Mouse (Mus musculus): ENCODE data around the gene Pdlim4. TPM values are rescaled to one million over a fixed set of nuclear protein-coding genes. Genes with fewer than 3 reads are reported as not detected.
A peak's percentile ranks its signal among the peaks of the same experiment; 100 is the strongest.

The Pdlim4 gene
- polyA plus RNA-seq, 1 experiment: 69.0 TPM

DNA sequence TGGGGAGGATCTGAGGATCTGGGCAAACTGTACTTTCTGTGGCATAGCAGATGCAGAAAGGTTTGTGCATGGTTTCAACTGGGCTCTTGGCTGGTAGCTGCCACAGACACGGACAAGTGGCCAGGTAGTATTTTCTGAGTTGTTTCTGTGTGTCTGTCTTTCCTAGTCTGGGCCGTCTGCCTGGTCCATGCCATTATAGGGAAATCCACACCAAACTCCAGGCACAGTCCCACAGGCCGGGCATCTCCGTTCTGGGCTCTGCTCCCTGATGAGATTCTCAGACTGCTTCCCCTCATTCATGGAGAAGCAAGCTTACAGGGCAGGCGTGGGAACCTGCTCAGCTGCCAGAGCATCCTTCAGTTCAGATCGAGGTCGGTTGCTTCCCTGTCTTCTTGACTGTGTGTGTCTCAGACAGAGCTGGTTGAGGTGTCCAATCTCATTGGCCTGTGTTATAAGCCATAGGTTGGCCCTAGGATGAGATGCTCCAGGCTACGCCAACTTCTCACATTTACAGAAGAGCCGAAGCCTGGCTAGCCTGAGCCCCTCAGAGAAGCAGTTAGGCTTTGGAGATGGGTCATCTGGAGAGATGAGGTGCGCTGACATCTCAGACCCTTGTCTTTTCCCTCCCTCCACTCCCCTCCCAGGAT lies 31.4 kb upstream of the Pdlim4 start, which contains the start of gene P4ha2:
TSS of gene P4ha2 (plus strand) at position 51 of the 647 bp plus-strand sequence.
- no peak for TF ChIP-seq POLR2A (IDR thresholded peaks at IDR 0.05; ENCODE audit: borderline replicate concordance, low read depth, low read length)
- no peak for TF ChIP-seq CTCF (IDR thresholded peaks at IDR 0.05; ENCODE audit: low read depth, low read length)
- no peak within 1 kb of the TSS for H3K27ac ChIP-seq (ENCODE audit: insufficient read depth, low read depth, low read length)
- 0 out of 2 replicates have a peak, but pooled peaks cover 2% of the 10 kb centered on the region for H3K4me1 ChIP-seq (ENCODE audit: control insufficient read depth, insufficient read depth, low read length)
- H3K4me3 ChIP-seq (ENCODE audit: insufficient read depth, low read length): peak within 1 kb of the TSS; percentile 57

DNA sequence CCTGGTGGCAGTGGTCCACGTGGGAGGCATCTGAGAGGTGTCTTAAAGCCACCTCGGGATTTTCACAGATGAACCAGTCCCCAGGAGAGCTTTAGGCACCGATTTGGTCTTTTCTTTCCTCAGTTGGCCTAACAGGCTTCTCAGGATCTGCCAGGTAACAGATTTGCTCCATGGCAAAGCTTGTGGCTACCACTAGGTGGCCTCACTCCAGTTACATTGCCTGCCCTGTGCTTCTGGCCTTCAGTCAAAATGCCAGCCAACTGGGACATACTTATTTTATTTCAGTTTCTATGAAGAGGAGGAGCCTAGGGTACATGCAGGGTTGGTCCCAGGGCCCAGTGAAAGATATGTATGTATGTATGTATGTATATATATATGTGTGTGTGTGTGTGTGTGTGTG lies 24.2 kb upstream of the Pdlim4 start:
- Histone ChIP-seq H3K4me1 (ENCODE audit: control insufficient read depth, insufficient read depth, low read length) (peaks cover 32% of the 10 kb centered on the region), H3K4me3 (ENCODE audit: insufficient read depth, low read length) (no peak overlapping the region), H3K27ac (ENCODE audit: insufficient read depth, low read depth, low read length) (peak overlapping the region; percentile 93; the same call in 1 of the 2 replicates)
- TF ChIP-seq POLR2A (IDR thresholded peaks at IDR 0.05; ENCODE audit: borderline replicate concordance, low read depth, low read length) (no peak), CTCF (IDR thresholded peaks at IDR 0.05; ENCODE audit: low read depth, low read length) (peak; percentile 68)

- Histone ChIP-seq H3K27ac (ENCODE audit: insufficient read depth, low read depth, low read length) (peak overlapping the region; percentile 93), H3K4me1 (ENCODE audit: control insufficient read depth, insufficient read depth, low read length) (peaks cover 40% of the 10 kb centered on the region), H3K4me3 (ENCODE audit: insufficient read depth, low read length) (peak overlapping the region; percentile 34)
- TF ChIP-seq POLR2A (IDR thresholded peaks at IDR 0.05; ENCODE audit: borderline replicate concordance, low read depth, low read length) (no peak), CTCF (IDR thresholded peaks at IDR 0.05; ENCODE audit: low read depth, low read length) (no peak)
Observed at GRCm38 (mm10) chr11:54092188-54092587, 23.4 kb upstream of the Pdlim4 start.

- TF ChIP-seq CTCF (IDR thresholded peaks at IDR 0.05; ENCODE audit: low read depth, low read length): no peak
- TF ChIP-seq POLR2A (IDR thresholded peaks at IDR 0.05; ENCODE audit: borderline replicate concordance, low read depth, low read length): no peak
- H3K4me1 ChIP-seq (ENCODE audit: control insufficient read depth, insufficient read depth, low read length): peaks cover 43% of the 10 kb centered on the region
- H3K27ac ChIP-seq (ENCODE audit: insufficient read depth, low read depth, low read length): peak overlapping the region; percentile 93
- H3K4me3 ChIP-seq (ENCODE audit: insufficient read depth, low read length): peak overlapping the region; percentile 34
Observed at GRCm38 (mm10) chr11:54091726-54092125, 22.9 kb upstream of the Pdlim4 start.

GRCm38 (mm10) chr11:54090091-54090879 lies 21.5 kb upstream of the Pdlim4 start:
- Histone ChIP-seq H3K4me3 (ENCODE audit: insufficient read depth, low read length) (no peak overlapping the region), H3K27ac (ENCODE audit: insufficient read depth, low read depth, low read length) (no peak overlapping the region), H3K4me1 (ENCODE audit: control insufficient read depth, insufficient read depth, low read length) (peaks cover 52% of the 10 kb centered on the region)
- TF ChIP-seq POLR2A (IDR thresholded peaks at IDR 0.05; ENCODE audit: borderline replicate concordance, low read depth, low read length) (no peak), CTCF (IDR thresholded peaks at IDR 0.05; ENCODE audit: low read depth, low read length) (no peak)

- peak overlapping the region; percentile 38 for H3K4me3 ChIP-seq (ENCODE audit: insufficient read depth, low read length)
- TF ChIP-seq POLR2A (IDR thresholded peaks at IDR 0.05; ENCODE audit: borderline replicate concordance, low read depth, low read length) (no peak), CTCF (IDR thresholded peaks at IDR 0.05; ENCODE audit: low read depth, low read length) (peak; percentile 55)
- H3K4me1 ChIP-seq (ENCODE audit: control insufficient read depth, insufficient read depth, low read length): peaks cover 52% of the 10 kb centered on the region
- H3K27ac ChIP-seq (ENCODE audit: insufficient read depth, low read depth, low read length): peak overlapping the region; percentile 84
Observed at GRCm38 (mm10) chr11:54088947-54089317, 20.1 kb upstream of the Pdlim4 start.

- peaks cover 52% of the 10 kb centered on the region for H3K4me1 ChIP-seq (ENCODE audit: control insufficient read depth, insufficient read depth, low read length)
- peak overlapping the region; percentile 38 for H3K4me3 ChIP-seq (ENCODE audit: insufficient read depth, low read length)
- H3K27ac ChIP-seq (ENCODE audit: insufficient read depth, low read depth, low read length): peak overlapping the region; percentile 84
- TF ChIP-seq POLR2A (IDR thresholded peaks at IDR 0.05; ENCODE audit: borderline replicate concordance, low read depth, low read length) (no peak), CTCF (IDR thresholded peaks at IDR 0.05; ENCODE audit: low read depth, low read length) (no peak)
Observed at GRCm38 (mm10) chr11:54088253-54088946, 19.6 kb upstream of the Pdlim4 start.

GRCm38 (mm10) chr11:54085816-54086215 lies 17.0 kb upstream of the Pdlim4 start:
- H3K4me3 ChIP-seq (ENCODE audit: insufficient read depth, low read length): no peak overlapping the region
- H3K27ac ChIP-seq (ENCODE audit: insufficient read depth, low read depth, low read length): no peak overlapping the region
- TF ChIP-seq POLR2A (IDR thresholded peaks at IDR 0.05; ENCODE audit: borderline replicate concordance, low read depth, low read length) (no peak), CTCF (IDR thresholded peaks at IDR 0.05; ENCODE audit: low read depth, low read length) (0 out of 2 replicates have a peak, but pooled peaks have one; percentile 10)
- peaks cover 35% of the 10 kb centered on the region for H3K4me1 ChIP-seq (ENCODE audit: control insufficient read depth, insufficient read depth, low read length)

- Histone ChIP-seq H3K4me3 (ENCODE audit: insufficient read depth, low read length) (no peak overlapping the region), H3K27ac (ENCODE audit: insufficient read depth, low read depth, low read length) (no peak overlapping the region), H3K4me1 (ENCODE audit: control insufficient read depth, insufficient read depth, low read length) (peaks cover 28% of the 10 kb centered on the region)
- TF ChIP-seq CTCF (IDR thresholded peaks at IDR 0.05; ENCODE audit: low read depth, low read length): no peak
- TF ChIP-seq POLR2A (IDR thresholded peaks at IDR 0.05; ENCODE audit: borderline replicate concordance, low read depth, low read length): no peak
Observed at GRCm38 (mm10) chr11:54084976-54085375, 16.2 kb upstream of the Pdlim4 start.

Measured in bone marrow macrophage, adult 2 months (primary cell).